Mouse (Mus musculus) E14TG2a.4 (cell line): Measurements from ENCODE around the gene Gm26727.
"Not testable (repeated sequence)": the region's sequence is repeated elsewhere in the genome, so short reads cannot be mapped to it uniquely, and the experiment has no call there.

Experiments
- CTCF ChIP-seq: conservative IDR thresholded peaks from 2 replicates; pipeline ENCODE4 v1.5.1; 2014; ENCODE audit warnings: low read length
- NANOG ChIP-seq: IDR thresholded peaks from 2 replicates; pipeline ENCODE4 v1.6.1; 2014; ENCODE audit warnings: borderline replicate concordance, low read length, mixed read lengths
- POU5F1 ChIP-seq: IDR thresholded peaks from 2 replicates; pipeline ENCODE4 v1.6.1; 2014; ENCODE audit warnings: low read length, borderline replicate concordance

- not testable (repeated sequence) for TF ChIP-seq CTCF, POU5F1, NANOG
Observed at GRCm38 (mm10) chr2:67470030-67470429, 37.0 kb upstream of the Gm26727 start.
